Mouse (Mus musculus) stomach, embryonic 16.5 days (tissue): ENCODE results near the gene Acsl6. TPM values are rescaled to one million over a fixed set of nuclear protein-coding genes. Genes with fewer than 3 reads are reported as not detected.

ENCODE experiments used
- ATAC-seq: fragments of 200-750 bp; cut with Nextera tagmentation; 2 replicates; pipeline ENCODE4 v1.8.0; 2017; ENCODE audit warnings: moderate number of reproducible peaks, moderate TSS enrichment; ENCODE audit not compliant: insufficient read depth, low FRiP score
- H3K27ac ChIP-seq: fragments of 300-500 bp; sonication (generic); 2 replicates; pipeline ENCODE4 v1.5.1; 2014; ENCODE audit warnings: low read length
- H3K27me3 ChIP-seq: fragments of 300-500 bp; sonication (generic); 2 replicates; pipeline ENCODE4 v1.6.1; 2014; ENCODE audit warnings: low read length, control low read depth, mixed read lengths; ENCODE audit not compliant: control insufficient read depth, insufficient read depth
- H3K36me3 ChIP-seq: fragments of 300-500 bp; sonication (generic); 2 replicates; pipeline ENCODE4 v1.6.1; 2014; ENCODE audit warnings: low read length; ENCODE audit not compliant: control insufficient read depth, insufficient read depth
- H3K4me1 ChIP-seq: fragments of 300-500 bp; sonication (generic); 2 replicates; pipeline ENCODE4 v1.6.1; 2014; ENCODE audit warnings: low read length, control low read depth, mixed read lengths; ENCODE audit not compliant: control insufficient read depth, insufficient read depth
- H3K4me2 ChIP-seq: fragments of 300-500 bp; sonication (generic); 2 replicates; pipeline ENCODE4 v1.6.1; 2014; ENCODE audit warnings: low read depth, low read length, mixed read lengths
- H3K4me3 ChIP-seq: fragments of 300-500 bp; sonication (generic); replicated peaks from 2 replicates; pipeline ENCODE4 v1.5.1; 2014; ENCODE audit warnings: mild to moderate bottlenecking, low read length
- H3K9ac ChIP-seq: fragments of 300-500 bp; sonication (generic); 2 replicates; pipeline ENCODE4 v1.6.1; 2014; ENCODE audit warnings: low read length
- H3K9me3 ChIP-seq: fragments of 300-500 bp; sonication (generic); replicated peaks from 2 replicates; pipeline ENCODE4 v1.6.1; 2016; ENCODE audit warnings: low read length, control low read depth; ENCODE audit not compliant: control insufficient read depth
- WGBS: fragments of 180-500 bp; shearing (Covaris S2); extraction: QIAGEN DNeasy Blood & Tissue Kit; methylation state at CpG from one replicate; pipeline ENCODE4 v1.1.7; 2014; 5-methylcytosine and 5-hydroxymethylcytosine counted together
- polyA plus RNA-seq: library from polyadenylated mRNA; unstranded; fragments of >200 nt; fragmentation: Nextera tagmentation; extraction: Ambion mirVana; gene quantifications from 2 replicates; pipeline ENCODE4 v1.2.1, GENCODE M21; 2015

The Acsl6 gene
- polyA plus RNA-seq, 1 experiment from 2014 or later = 1.5 TPM

GRCm38 (mm10) chr11:54314740-54315139 is 11.1 kb downstream of the Acsl6 start:
- Histone ChIP-seq H3K4me3 (no peak overlapping the region), H3K4me1 (no peaks in the 10 kb centered on the region), H3K9ac (no peak overlapping the region), H3K9me3 (no peaks in the 10 kb centered on the region), H3K27ac (no peak overlapping the region), H3K27me3 (no peaks in the 10 kb centered on the region), H3K36me3 (no peaks in the 10 kb centered on the region), H3K4me2 (no peak overlapping the region)
- WGBS = 14% methylated on average over 3 of the region's 3 CpGs
- no peak for ATAC-seq

GRCm38 (mm10) chr11:54315336-54315735 is 11.7 kb downstream of the Acsl6 start:
- Histone ChIP-seq H3K36me3 (no peaks in the 10 kb centered on the region), H3K9ac (no peak overlapping the region), H3K4me3 (no peak overlapping the region), H3K4me1 (no peaks in the 10 kb centered on the region), H3K27ac (no peak overlapping the region), H3K9me3 (no peaks in the 10 kb centered on the region), H3K4me2 (no peak overlapping the region), H3K27me3 (no peaks in the 10 kb centered on the region)
- ATAC-seq = no peak
- WGBS = 89% methylated on average over 5 of the region's 5 CpGs

GRCm38 (mm10) chr11:54317361-54317760 is 13.8 kb downstream of the Acsl6 start:
- H3K9me3 ChIP-seq = no peaks in the 10 kb centered on the region
- no peak overlapping the region for H3K9ac ChIP-seq
- 86% methylated on average over 8 of the region's 8 CpGs for WGBS
- H3K27ac ChIP-seq = no peak overlapping the region
- no peaks in the 10 kb centered on the region for H3K4me1 ChIP-seq
- H3K36me3 ChIP-seq = no peaks in the 10 kb centered on the region
- ATAC-seq = no peak
- no peak overlapping the region for H3K4me3 ChIP-seq
- H3K4me2 ChIP-seq = no peak overlapping the region
- no peaks in the 10 kb centered on the region for H3K27me3 ChIP-seq

- ATAC-seq = no peak
- H3K27me3 ChIP-seq = no peaks in the 10 kb centered on the region
- no peak overlapping the region for H3K4me2 ChIP-seq
- 74% methylated on average over 3 of the region's 3 CpGs for WGBS
- H3K4me3 ChIP-seq = no peak overlapping the region
- no peaks in the 10 kb centered on the region for H3K36me3 ChIP-seq
- no peaks in the 10 kb centered on the region for H3K9me3 ChIP-seq
- H3K27ac ChIP-seq = no peak overlapping the region
- H3K9ac ChIP-seq = no peak overlapping the region
- H3K4me1 ChIP-seq = no peaks in the 10 kb centered on the region
These were observed 14.2 kb downstream of the Acsl6 start for GRCm38 (mm10) chr11:54317795-54318194.

- Histone ChIP-seq H3K27me3 (no peaks in the 10 kb centered on the region), H3K36me3 (no peaks in the 10 kb centered on the region), H3K4me2 (no peak overlapping the region), H3K4me1 (no peaks in the 10 kb centered on the region), H3K27ac (no peak overlapping the region), H3K4me3 (no peak overlapping the region), H3K9me3 (no peaks in the 10 kb centered on the region), H3K9ac (no peak overlapping the region)
- no peak for ATAC-seq
- 72% methylated on average over 5 of the region's 5 CpGs for WGBS
These were observed 18.4 kb downstream of the Acsl6 start for GRCm38 (mm10) chr11:54321802-54322532.

- H3K4me3 ChIP-seq = no peak overlapping the region
- no peaks in the 10 kb centered on the region for H3K36me3 ChIP-seq
- no peaks in the 10 kb centered on the region for H3K9me3 ChIP-seq
- H3K27me3 ChIP-seq = no peaks in the 10 kb centered on the region
- H3K4me1 ChIP-seq = no peaks in the 10 kb centered on the region
- H3K27ac ChIP-seq = no peak overlapping the region
- H3K4me2 ChIP-seq = no peak overlapping the region
- H3K9ac ChIP-seq = no peak overlapping the region
- WGBS = 78% methylated on average over 10 of the region's 10 CpGs
- ATAC-seq = no peak
These were observed 28.0 kb downstream of the Acsl6 start for GRCm38 (mm10) chr11:54331463-54332183.

GRCm38 (mm10) chr11:54336165-54336707 is 32.6 kb downstream of the Acsl6 start:
- 39% methylated on average over 13 of the region's 13 CpGs for WGBS

GRCm38 (mm10) chr11:54343703-54344102 is 40.1 kb downstream of the Acsl6 start:
- H3K4me3 ChIP-seq = no peak overlapping the region
- no peak overlapping the region for H3K9ac ChIP-seq
- H3K4me2 ChIP-seq = no peak overlapping the region
- no peaks in the 10 kb centered on the region for H3K4me1 ChIP-seq
- ATAC-seq = no peak
- no peaks in the 10 kb centered on the region for H3K9me3 ChIP-seq
- WGBS = 36% methylated on average over 4 of the region's 4 CpGs
- no peaks in the 10 kb centered on the region for H3K36me3 ChIP-seq
- H3K27ac ChIP-seq = no peak overlapping the region
- H3K27me3 ChIP-seq = no peaks in the 10 kb centered on the region

More at GRCm38 (mm10) chr11:54336165-54336707, 32.6 kb downstream of the Acsl6 start:
- Histone ChIP-seq H3K27me3 (no peaks in the 10 kb centered on the region), H3K9me3 (no peaks in the 10 kb centered on the region), H3K36me3 (no peaks in the 10 kb centered on the region), H3K27ac (no peak overlapping the region), H3K4me1 (no peaks in the 10 kb centered on the region), H3K4me3 (no peak overlapping the region), H3K4me2 (no peak overlapping the region), H3K9ac (no peak overlapping the region)
- no peak for ATAC-seq

GRCm38 (mm10) chr11:54351704-54352103 is 48.1 kb downstream of the Acsl6 start:
- H3K27ac ChIP-seq = no peak overlapping the region
- H3K4me3 ChIP-seq = no peak overlapping the region
- no peaks in the 10 kb centered on the region for H3K4me1 ChIP-seq
- H3K36me3 ChIP-seq = no peaks in the 10 kb centered on the region
- H3K27me3 ChIP-seq = no peaks in the 10 kb centered on the region
- ATAC-seq = no peak
- H3K4me2 ChIP-seq = no peak overlapping the region
- no peak overlapping the region for H3K9ac ChIP-seq
- WGBS = 64% methylated on average over 5 of the region's 5 CpGs
- H3K9me3 ChIP-seq = no peaks in the 10 kb centered on the region
